Mouse (Mus musculus) spleen, adult 2 months (tissue): ENCODE results near the gene Isl1. TPM values are rescaled to one million over a fixed set of nuclear protein-coding genes. Genes with fewer than 3 reads are reported as not detected.

Experiments
- DNase-seq, 2 experiments: peaks; one replicate each; pipeline versions ENCODE4 v3.0.0 to v3.0.0-alpha.2; 2012 to 2021; ENCODE audit warnings: low spot score in 2 of 2, low read depth in 1 of 2
- H3K27ac ChIP-seq: fragments of 200-500 bp; 2 replicates; pipeline ENCODE4 v1.5.1; 2012; ENCODE audit warnings: low read length, inconsistent platforms; ENCODE audit not compliant: insufficient read depth
- H3K27me3 ChIP-seq: fragments of 200-500 bp; 2 replicates; pipeline ENCODE4 v1.6.1; 2012; ENCODE audit warnings: mild to moderate bottlenecking, moderate library complexity, low read length, inconsistent platforms; ENCODE audit not compliant: control insufficient read depth, insufficient read depth
- H3K36me3 ChIP-seq: fragments of 200-500 bp; 2 replicates; pipeline ENCODE4 v1.6.1; 2012; ENCODE audit warnings: mild to moderate bottlenecking, low read length, inconsistent platforms; ENCODE audit not compliant: control insufficient read depth, insufficient read depth
- H3K4me1 ChIP-seq: fragments of 200-500 bp; 2 replicates; pipeline ENCODE4 v1.6.1; 2011; ENCODE audit warnings: inconsistent platforms; ENCODE audit not compliant: control insufficient read depth, insufficient read depth, insufficient read length
- H3K4me3 ChIP-seq: fragments of 200-500 bp; 2 replicates; pipeline ENCODE4 v1.5.1; 2011; ENCODE audit warnings: mild to moderate bottlenecking, inconsistent platforms; ENCODE audit not compliant: insufficient read depth, insufficient read length; ENCODE audit errors: extremely low read depth
- CTCF ChIP-seq: fragments of 200-500 bp; IDR thresholded peaks from 2 replicates; pipeline ENCODE4 v1.5.1; 2011; ENCODE audit warnings: mild to moderate bottlenecking, inconsistent platforms; ENCODE audit not compliant: insufficient read depth, insufficient read length, insufficient replicate concordance; ENCODE audit errors: extremely low read depth
- POLR2A ChIP-seq: fragments of 200-500 bp; IDR thresholded peaks from 2 replicates; pipeline ENCODE4 v1.6.1; 2011; ENCODE audit warnings: low read depth, low read length, inconsistent platforms
- WGBS: fragments of 180-500 bp; shearing (Covaris S2); methylation state at CpG from one replicate; pipeline ENCODE4 v1.1.7; 2018; 5-methylcytosine and 5-hydroxymethylcytosine counted together
- polyA plus RNA-seq: library from polyadenylated mRNA; depleted of rRNA; stranded (reverse); fragments of >200 nt; gene quantifications from 2 replicates; pipeline ENCODE4 v1.2.3, GENCODE M21; 2012

Isl1 gene
- polyA plus RNA-seq, 1 experiment, result 0.04 TPM

GRCm38 (mm10) chr13:116302861-116303260 is 6.6 kb downstream of the Isl1 start:
- H3K36me3 ChIP-seq, result no peaks in the 10 kb centered on the region
- H3K4me3 ChIP-seq, result no peak overlapping the region
- TF ChIP-seq POLR2A, result no peak
- TF ChIP-seq CTCF, result no peak
- no peaks in the 10 kb centered on the region for H3K4me1 ChIP-seq
- H3K27me3 ChIP-seq, result 0 out of 2 replicates have a peak, but pooled peaks cover 3% of the 10 kb centered on the region
- no peak overlapping the region for H3K27ac ChIP-seq
- WGBS, result 57% methylated on average over 15 of the region's 15 CpGs
- no peak for DNase-seq

GRCm38 (mm10) chr13:116301706-116302105 is 7.8 kb downstream of the Isl1 start:
- WGBS, result 69% methylated on average over 3 of the region's 3 CpGs
- H3K27me3 ChIP-seq, result 0 out of 2 replicates have a peak, but pooled peaks cover 4% of the 10 kb centered on the region
- H3K4me3 ChIP-seq, result no peak overlapping the region
- no peak overlapping the region for H3K27ac ChIP-seq
- no peaks in the 10 kb centered on the region for H3K36me3 ChIP-seq
- TF ChIP-seq CTCF (no peak), POLR2A (no peak)
- no peak for DNase-seq
- no peaks in the 10 kb centered on the region for H3K4me1 ChIP-seq

DNA sequence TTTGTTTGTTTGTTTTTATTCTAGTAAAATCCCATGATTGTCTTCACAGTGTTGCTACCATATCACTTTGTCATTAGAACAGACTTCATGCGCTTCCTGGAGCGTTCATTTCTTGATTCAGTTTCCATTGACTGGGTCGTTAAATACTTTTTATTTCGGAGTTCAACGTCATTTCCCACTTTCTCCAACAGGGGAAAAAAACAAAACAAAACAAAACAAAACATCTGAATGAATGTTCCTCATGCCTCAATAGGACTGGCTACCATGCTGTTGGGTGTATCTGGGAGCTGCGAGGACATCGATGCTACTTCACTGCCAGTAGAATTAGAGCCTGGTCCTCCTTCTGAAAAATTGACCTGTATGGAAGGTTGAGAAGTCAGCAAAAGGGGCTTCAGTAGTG is 10.2 kb downstream of the Isl1 start:
- DNase-seq, result no peak
- Histone ChIP-seq H3K36me3 (no peaks in the 10 kb centered on the region), H3K27ac (no peak overlapping the region), H3K27me3 (0 out of 2 replicates have a peak, but pooled peaks cover 3% of the 10 kb centered on the region), H3K4me3 (no peak overlapping the region), H3K4me1 (no peaks in the 10 kb centered on the region)
- WGBS, result 49% methylated on average over 7 of the region's 7 CpGs
- TF ChIP-seq POLR2A (no peak), CTCF (no peak)

- Histone ChIP-seq H3K36me3 (no peaks in the 10 kb centered on the region), H3K4me3 (no peak overlapping the region), H3K27me3 (peaks cover 5% of the 10 kb centered on the region; the same call in 1 of the 2 replicates), H3K4me1 (no peaks in the 10 kb centered on the region), H3K27ac (no peak overlapping the region)
- WGBS, result 29% methylated on average over 13 of the region's 13 CpGs
- DNase-seq, result no peak
- no peak for TF ChIP-seq CTCF
- TF ChIP-seq POLR2A, result no peak
These were observed 10.8 kb downstream of the Isl1 start for GRCm38 (mm10) chr13:116298641-116299170.

DNA sequence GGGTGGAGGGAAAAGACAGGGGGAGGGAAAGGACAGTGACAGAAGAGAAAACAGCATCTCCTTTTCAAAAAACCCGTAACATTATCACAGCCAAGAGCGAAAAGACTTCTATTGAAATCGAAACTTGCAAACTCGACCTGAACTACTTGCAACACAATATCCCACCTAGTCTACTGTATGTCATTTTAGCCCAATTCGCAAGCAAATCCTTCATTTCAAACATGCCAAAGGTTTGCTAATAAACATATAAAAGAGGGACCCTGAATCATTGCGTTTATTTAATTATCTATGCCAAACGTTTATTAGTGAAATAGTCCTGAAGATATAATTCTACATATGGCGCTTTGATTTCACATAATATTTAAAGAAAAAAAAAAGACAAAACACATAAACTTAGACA is 11.5 kb downstream of the Isl1 start:
- peaks cover 4% of the 10 kb centered on the region; the same call in 1 of the 2 replicates for H3K27me3 ChIP-seq
- H3K4me3 ChIP-seq, result no peak overlapping the region
- no peaks in the 10 kb centered on the region for H3K4me1 ChIP-seq
- H3K27ac ChIP-seq, result no peak overlapping the region
- no peaks in the 10 kb centered on the region for H3K36me3 ChIP-seq
- DNase-seq, result no peak
- TF ChIP-seq POLR2A (no peak), CTCF (no peak)
- WGBS, result 14% methylated on average over 8 of the region's 8 CpGs

DNA sequence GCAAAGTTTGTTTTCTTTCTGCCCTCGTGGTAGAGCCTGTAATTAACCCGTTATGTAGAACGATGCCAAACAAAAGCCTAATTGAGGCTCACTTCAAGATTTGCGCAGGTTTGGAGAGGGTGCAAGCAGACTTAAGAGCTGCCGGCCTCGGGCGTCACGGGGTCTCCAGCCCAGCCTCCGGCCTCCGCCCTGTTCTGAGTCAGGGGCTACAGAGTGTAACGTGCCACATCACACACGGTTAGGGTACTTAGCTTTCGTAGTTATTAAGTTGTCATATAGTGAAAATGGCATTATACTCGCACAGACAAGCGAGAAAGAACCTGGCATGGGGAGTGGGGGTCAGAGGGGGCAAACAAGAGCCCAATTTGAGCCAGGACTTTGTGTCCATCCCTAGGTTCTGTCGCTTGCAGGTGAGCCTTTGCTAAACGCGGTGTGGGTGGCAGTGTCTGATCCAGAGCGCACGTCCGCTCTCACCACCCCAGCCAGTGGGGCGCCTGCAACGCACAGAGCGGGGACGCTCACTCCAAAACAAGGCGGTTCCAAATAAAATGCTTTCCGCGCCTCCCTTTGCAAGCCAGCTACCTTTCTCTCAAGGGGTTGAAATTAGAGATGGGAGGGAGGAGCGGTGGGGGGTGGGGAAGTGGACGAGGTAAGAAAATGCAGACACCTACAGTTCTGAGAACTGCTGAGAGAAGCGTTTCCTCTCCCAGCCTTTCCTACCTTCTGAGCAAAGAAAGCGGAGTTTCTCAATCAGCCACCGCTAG is 12.3 kb downstream of the Isl1 start:
- DNase-seq, result no peak
- Histone ChIP-seq H3K4me3 (no peak overlapping the region), H3K27me3 (peaks cover 4% of the 10 kb centered on the region; the same call in 1 of the 2 replicates), H3K36me3 (no peaks in the 10 kb centered on the region), H3K4me1 (no peaks in the 10 kb centered on the region), H3K27ac (no peak overlapping the region)
- WGBS, result 4% methylated on average over 33 of the region's 33 CpGs
- TF ChIP-seq POLR2A (no peak), CTCF (no peak)

GRCm38 (mm10) chr13:116295401-116295800 is 14.1 kb downstream of the Isl1 start:
- no peaks in the 10 kb centered on the region for H3K36me3 ChIP-seq
- no peak overlapping the region for H3K27ac ChIP-seq
- H3K4me3 ChIP-seq, result no peak overlapping the region
- no peak for DNase-seq
- 59% methylated on average over 4 of the region's 4 CpGs for whole genome bisulfite sequencing
- peaks cover 4% of the 10 kb centered on the region; the same call in 1 of the 2 replicates for H3K27me3 ChIP-seq
- TF ChIP-seq CTCF (no peak), POLR2A (no peak)
- H3K4me1 ChIP-seq, result no peaks in the 10 kb centered on the region
